Mouse (Mus musculus): ENCODE results near the gene Mark4.

- no peak for TF ChIP-seq POLR2A (IDR thresholded peaks at IDR 0.05; ENCODE audit: control insufficient read depth, extremely low read depth, insufficient read depth, low read length, poor library complexity)
- no peak for TF ChIP-seq CTCF (IDR thresholded peaks at IDR 0.05; ENCODE audit: borderline replicate concordance, control insufficient read depth, extremely low read depth, insufficient read depth, low read length, poor library complexity)
Measured at GRCm38 (mm10) chr7:19399496-19400280, 58.9 kb downstream of the Mark4 start.
